Mouse (Mus musculus) heart, postnatal 0 days (tissue): ENCODE data around the gene Prim2. TPM values are rescaled to one million over a fixed set of nuclear protein-coding genes. Genes with fewer than 3 reads are reported as not detected.
A peak's percentile ranks its signal among the peaks of the same experiment; 100 is the strongest.

ENCODE experiments used
- ATAC-seq: fragments of 200-750 bp; cut with Nextera tagmentation; 2 replicates; pipeline ENCODE4 v1.8.0; 2017; ENCODE audit warnings: low read depth, moderate number of reproducible peaks, moderate library complexity; ENCODE audit not compliant: insufficient read depth
- DNase-seq: peaks from one replicate; pipeline ENCODE4 v3.0.0-alpha.2; 2016; ENCODE audit warnings: low spot score
- H3K27ac ChIP-seq: fragments of 300-500 bp; sonication (generic); 2 replicates; pipeline ENCODE4 v1.5.1; 2014; ENCODE audit warnings: low read depth, mild to moderate bottlenecking
- H3K27me3 ChIP-seq: fragments of 300-500 bp; sonication (generic); 2 replicates; pipeline ENCODE4 v1.6.1; 2014; ENCODE audit warnings: low read length, mixed read lengths; ENCODE audit not compliant: control insufficient read depth, insufficient read depth
- H3K36me3 ChIP-seq: fragments of 300-500 bp; sonication (generic); replicated peaks from 2 replicates; pipeline ENCODE4 v1.6.1; 2014; ENCODE audit warnings: low read length, mixed read lengths; ENCODE audit not compliant: control insufficient read depth, insufficient read depth
- H3K4me1 ChIP-seq: fragments of 300-500 bp; sonication (generic); 2 replicates; pipeline ENCODE4 v1.6.1; 2014; ENCODE audit warnings: antibody characterized with exemption; ENCODE audit not compliant: control insufficient read depth, insufficient read depth
- H3K4me2 ChIP-seq: fragments of 300-500 bp; sonication (generic); 2 replicates; pipeline ENCODE4 v1.6.1; 2014; ENCODE audit warnings: low read depth, mild to moderate bottlenecking, low read length, moderate library complexity
- H3K4me3 ChIP-seq: fragments of 300-500 bp; sonication (generic); 2 replicates; pipeline ENCODE4 v1.5.1; 2014; ENCODE audit warnings: low read depth, low read length
- H3K9ac ChIP-seq: fragments of 300-500 bp; sonication (generic); replicated peaks from 2 replicates; pipeline ENCODE4 v1.6.1; 2014; ENCODE audit warnings: low read depth, low read length, mixed read lengths
- H3K9me3 ChIP-seq: fragments of 300-500 bp; sonication (generic); replicated peaks from 2 replicates; pipeline ENCODE4 v1.6.1; 2016; ENCODE audit warnings: low read length; ENCODE audit not compliant: control insufficient read depth
- CTCF ChIP-seq: IDR thresholded peaks from 2 replicates; pipeline ENCODE4 v1.5.1; 2016; ENCODE audit warnings: antibody characterized with exemption, control low read depth, low read depth
- EP300 ChIP-seq: IDR thresholded peaks from 2 replicates; pipeline ENCODE4 v1.6.1; 2016; ENCODE audit warnings: antibody characterized with exemption, low read depth
- WGBS: fragments of 180-500 bp; shearing (Covaris S2); extraction: QIAGEN DNeasy Blood & Tissue Kit; methylation state at CpG from one replicate; pipeline ENCODE4 v1.1.7; 2014; 5-methylcytosine and 5-hydroxymethylcytosine counted together
- polyA plus RNA-seq: library from polyadenylated mRNA; unstranded; fragments of >200 nt; fragmentation: Nextera tagmentation; extraction: Ambion mirVana; gene quantifications from 2 replicates; pipeline ENCODE4 v1.2.1, GENCODE M21; 2015
- total RNA-seq: library from RNA; depleted of rRNA; stranded (reverse); fragments of >200 nt; gene quantifications from 2 replicates; pipeline ENCODE4 v1.2.3, GENCODE M21; 2014; ENCODE audit warnings: low replicate concordance

Prim2 gene
- total and polyA plus RNA-seq, 2 experiments from 2014 or later, result 4.9 to 13.9 TPM

GRCm38 (mm10) chr1:33502890-33503289 lies 166.7 kb downstream of the Prim2 start:
- H3K4me3 ChIP-seq, result no peak overlapping the region
- no peak overlapping the region for H3K4me2 ChIP-seq
- no peak overlapping the region for H3K9ac ChIP-seq
- H3K9me3 ChIP-seq, result 0 out of 2 replicates have a peak, but pooled peaks cover 3% of the 10 kb centered on the region
- DNase-seq (peak; percentile 14), ATAC-seq (no peak)
- H3K36me3 ChIP-seq, result no peaks in the 10 kb centered on the region
- H3K4me1 ChIP-seq, result no peaks in the 10 kb centered on the region
- no peak for TF ChIP-seq CTCF
- no peak for TF ChIP-seq EP300
- WGBS, result 50% methylated on average over 7 of the region's 7 CpGs
- H3K27me3 ChIP-seq, result no peaks in the 10 kb centered on the region
- no peak overlapping the region for H3K27ac ChIP-seq

- no peak overlapping the region for H3K27ac ChIP-seq
- H3K9me3 ChIP-seq, result 0 out of 2 replicates have a peak, but pooled peaks cover 3% of the 10 kb centered on the region
- DNase-seq, result no peak
- ATAC-seq, result no peak; the same call in 1 of the 2 replicates
- H3K4me2 ChIP-seq, result no peak overlapping the region
- H3K27me3 ChIP-seq, result no peaks in the 10 kb centered on the region
- H3K36me3 ChIP-seq, result no peaks in the 10 kb centered on the region
- 32% methylated on average over 1 of the region's 1 CpGs for WGBS
- no peak overlapping the region for H3K9ac ChIP-seq
- TF ChIP-seq CTCF (no peak), EP300 (no peak)
- no peaks in the 10 kb centered on the region for H3K4me1 ChIP-seq
- H3K4me3 ChIP-seq, result no peak overlapping the region
These were observed 167.3 kb downstream of the Prim2 start for GRCm38 (mm10) chr1:33502298-33502697.

- 0 out of 2 replicates have a peak, but pooled peaks cover 3% of the 10 kb centered on the region for H3K9me3 ChIP-seq
- no peak overlapping the region for H3K27ac ChIP-seq
- H3K4me1 ChIP-seq, result no peaks in the 10 kb centered on the region
- H3K36me3 ChIP-seq, result no peaks in the 10 kb centered on the region
- H3K4me2 ChIP-seq, result no peak overlapping the region
- H3K9ac ChIP-seq, result no peak overlapping the region
- TF ChIP-seq EP300, result no peak
- no peak for TF ChIP-seq CTCF
- DNase-seq (no peak), ATAC-seq (no peak)
- H3K27me3 ChIP-seq, result no peaks in the 10 kb centered on the region
- no peak overlapping the region for H3K4me3 ChIP-seq
- WGBS, result 78% methylated on average over 9 of the region's 9 CpGs
These were observed 169.5 kb downstream of the Prim2 start for GRCm38 (mm10) chr1:33500111-33500510.

- no peak overlapping the region for H3K4me2 ChIP-seq
- H3K4me3 ChIP-seq, result no peak overlapping the region
- no peaks in the 10 kb centered on the region for H3K4me1 ChIP-seq
- WGBS, result 78% methylated on average over 4 of the region's 4 CpGs
- H3K9ac ChIP-seq, result no peak overlapping the region
- no peak for DNase-seq
- no peak overlapping the region for H3K27ac ChIP-seq
- TF ChIP-seq CTCF (no peak), EP300 (no peak)
- no peaks in the 10 kb centered on the region for H3K27me3 ChIP-seq
- H3K36me3 ChIP-seq, result no peaks in the 10 kb centered on the region
- no peak for ATAC-seq
- 0 out of 2 replicates have a peak, but pooled peaks cover 3% of the 10 kb centered on the region for H3K9me3 ChIP-seq
These were observed 170.0 kb downstream of the Prim2 start for GRCm38 (mm10) chr1:33499603-33500002.

DNA sequence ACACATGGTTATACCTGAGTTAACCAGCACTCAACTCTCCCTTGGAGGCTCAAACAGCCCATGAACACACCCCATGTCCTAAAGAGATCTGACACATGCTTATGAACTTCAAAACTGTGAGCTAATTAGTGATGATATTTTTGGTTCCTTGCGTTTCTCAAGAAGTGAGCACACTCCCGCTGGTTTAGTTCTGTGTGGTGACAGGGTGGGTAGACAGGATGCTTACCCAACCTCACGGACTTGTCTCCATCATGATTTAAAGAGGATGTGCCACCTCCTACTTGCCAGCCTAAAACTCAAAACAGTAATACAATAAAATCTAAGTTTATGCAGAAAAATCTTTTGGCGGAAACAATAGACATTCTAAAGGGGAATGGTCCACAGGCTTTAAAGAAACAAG lies 173.5 kb downstream of the Prim2 start:
- Histone ChIP-seq H3K4me3 (no peak overlapping the region), H3K27me3 (no peaks in the 10 kb centered on the region), H3K27ac (no peak overlapping the region), H3K9me3 (no peaks in the 10 kb centered on the region), H3K36me3 (no peaks in the 10 kb centered on the region), H3K9ac (no peak overlapping the region), H3K4me2 (no peak overlapping the region), H3K4me1 (no peaks in the 10 kb centered on the region)
- 81% methylated on average over 4 of the region's 4 CpGs for WGBS
- no peak for DNase-seq
- no peak for ATAC-seq
- TF ChIP-seq CTCF (no peak), EP300 (no peak)

DNA sequence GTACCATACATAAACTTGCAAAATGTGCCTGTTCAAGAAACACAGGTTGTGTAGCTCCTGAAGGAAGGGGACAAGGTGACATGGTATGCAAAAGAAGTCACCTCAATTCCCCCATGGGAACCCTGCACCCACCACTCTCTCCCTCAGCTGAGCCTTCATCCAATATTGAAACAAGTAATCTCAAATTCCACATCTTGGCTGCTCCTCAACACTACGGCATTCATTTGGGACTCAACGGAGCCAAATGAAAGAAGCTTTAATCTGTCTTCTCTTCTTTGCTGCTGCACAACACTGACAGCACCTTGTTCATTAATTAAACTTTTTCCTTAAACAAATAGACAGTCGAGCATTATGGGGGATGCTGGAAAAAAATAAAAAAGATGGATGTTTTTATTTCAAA lies 174.0 kb downstream of the Prim2 start:
- TF ChIP-seq EP300, result no peak
- TF ChIP-seq CTCF, result no peak
- DNase-seq (no peak), ATAC-seq (no peak)
- no peaks in the 10 kb centered on the region for H3K4me1 ChIP-seq
- H3K4me2 ChIP-seq, result no peak overlapping the region
- 61% methylated on average over 3 of the region's 3 CpGs for WGBS
- H3K9me3 ChIP-seq, result no peaks in the 10 kb centered on the region
- no peak overlapping the region for H3K4me3 ChIP-seq
- H3K27ac ChIP-seq, result no peak overlapping the region
- no peaks in the 10 kb centered on the region for H3K27me3 ChIP-seq
- H3K9ac ChIP-seq, result no peak overlapping the region
- no peaks in the 10 kb centered on the region for H3K36me3 ChIP-seq
